Mouse (Mus musculus) telencephalon, adult 2 months (tissue): Measurements from ENCODE around the gene Fat3.
A peak's percentile ranks its signal among the peaks of the same experiment; 100 is the strongest.

Experiments used
- DNase-seq: peaks from one replicate; pipeline ENCODE4 v3.0.0-alpha.2; 2011; ENCODE audit warnings: low read depth, low spot score

The Fat3 gene

DNA sequence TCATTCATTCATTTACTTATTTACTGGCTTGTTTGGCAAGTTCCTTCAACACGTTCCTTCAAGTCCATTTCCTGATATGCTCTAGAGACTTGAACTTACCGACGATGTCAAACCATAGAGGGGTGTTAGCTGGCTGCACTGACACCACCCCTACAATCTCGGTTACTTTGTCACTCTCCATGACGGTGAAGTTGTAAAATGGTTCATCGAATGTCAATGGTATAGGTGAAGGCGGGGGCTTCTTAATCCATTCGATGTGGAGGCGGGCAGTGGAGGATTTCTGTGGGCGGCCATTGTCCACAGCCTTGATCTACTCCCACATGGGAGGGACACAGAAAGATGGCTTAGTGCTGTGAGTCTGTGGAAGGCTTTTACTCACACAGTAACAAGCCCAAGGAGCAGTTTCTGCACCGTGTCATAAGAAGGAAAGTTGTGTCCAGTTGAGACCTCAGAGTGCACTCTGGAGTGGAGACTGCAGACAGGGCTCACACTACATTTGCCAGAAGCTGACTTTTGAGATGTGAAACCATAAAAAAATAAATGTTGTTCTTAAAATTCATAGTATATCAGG lies 471.3 kb downstream of the Fat3 start:
- DNase-seq, result no peak

DNA sequence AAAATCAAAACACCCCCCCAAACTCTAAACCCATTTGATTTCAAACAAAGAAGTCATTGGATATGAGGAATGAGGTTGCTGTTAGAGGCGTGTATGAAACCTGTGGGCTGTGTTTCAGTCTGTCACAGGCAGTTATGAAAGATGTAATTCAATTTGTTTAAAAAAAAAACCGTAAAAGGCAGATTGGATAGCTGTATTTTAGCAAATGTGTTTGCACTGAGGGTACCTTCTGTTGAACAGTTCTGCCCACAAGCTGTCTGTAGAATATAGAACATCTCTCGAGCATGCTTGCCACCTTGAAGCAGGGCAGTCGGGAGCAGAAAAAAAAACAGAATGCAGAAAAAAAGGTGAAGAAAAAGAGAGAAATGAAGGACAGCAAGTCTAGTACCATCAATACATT lies 472.0 kb downstream of the Fat3 start:
- peak; percentile 77 for DNase-seq

DNA sequence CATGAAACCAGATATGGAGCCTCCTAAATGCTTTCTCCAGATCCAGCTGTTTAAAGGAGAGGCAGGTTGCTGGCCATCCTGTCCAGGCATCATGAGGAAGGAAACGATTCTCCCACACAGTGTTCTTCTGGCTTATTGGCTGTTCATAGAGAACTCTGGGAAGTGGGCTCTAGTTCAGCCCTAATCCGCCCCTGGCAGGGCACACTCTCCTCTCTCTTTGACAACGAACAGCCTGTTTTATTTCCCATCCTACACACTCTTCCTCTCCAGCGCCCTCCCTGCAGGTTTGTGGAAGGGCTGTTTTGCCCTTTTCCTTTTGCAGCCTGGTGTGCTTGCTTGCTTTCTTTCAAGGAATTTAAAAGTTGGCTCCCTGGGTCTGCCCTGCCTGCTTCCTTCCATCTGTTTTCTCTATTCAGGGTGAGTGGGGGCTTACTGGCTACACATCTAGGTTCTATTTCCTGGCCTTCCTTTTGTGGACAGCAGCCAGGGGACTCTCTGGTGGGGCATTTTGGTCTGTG lies 472.6 kb downstream of the Fat3 start:
- DNase-seq, result no peak

DNA sequence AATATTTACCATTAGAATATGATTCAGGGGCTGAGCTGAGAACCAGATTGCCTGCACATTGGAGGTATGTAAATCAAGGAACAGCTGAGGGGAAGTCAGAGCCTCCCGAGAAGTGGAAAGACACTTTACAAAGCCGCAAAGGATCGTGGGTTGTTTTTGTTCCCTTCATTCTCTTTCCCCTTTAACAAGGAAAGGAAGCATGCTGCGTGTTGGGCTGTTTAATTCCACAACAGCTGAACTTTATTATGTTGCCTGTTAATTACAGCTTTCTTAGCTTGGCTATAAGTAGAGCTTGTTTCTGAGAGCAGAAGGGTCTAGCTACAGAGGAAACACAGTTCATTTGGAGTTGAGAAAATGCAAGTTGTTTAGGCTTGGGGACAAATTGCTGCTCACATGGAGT lies 475.0 kb downstream of the Fat3 start:
- DNase-seq, result no peak

DNA sequence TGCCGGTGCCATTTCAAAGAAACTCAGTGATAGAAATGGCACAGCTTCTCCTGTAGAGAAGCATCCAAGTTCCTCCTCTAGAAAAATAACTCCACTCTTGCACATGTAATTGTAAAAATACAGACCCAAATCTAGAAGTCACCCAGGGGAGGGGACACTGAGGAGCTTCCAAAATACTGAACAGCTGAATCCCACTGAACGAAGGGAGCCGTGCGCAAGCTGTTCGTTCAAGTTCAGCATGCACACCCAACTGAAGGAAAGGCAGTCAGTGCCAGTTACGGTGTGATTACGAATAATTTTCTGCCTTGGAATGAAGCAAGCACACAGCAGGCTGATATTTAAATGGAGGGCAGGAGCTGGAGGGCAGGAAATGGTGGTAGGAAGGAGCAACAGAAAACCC lies 476.4 kb downstream of the Fat3 start:
- no peak for DNase-seq

DNA sequence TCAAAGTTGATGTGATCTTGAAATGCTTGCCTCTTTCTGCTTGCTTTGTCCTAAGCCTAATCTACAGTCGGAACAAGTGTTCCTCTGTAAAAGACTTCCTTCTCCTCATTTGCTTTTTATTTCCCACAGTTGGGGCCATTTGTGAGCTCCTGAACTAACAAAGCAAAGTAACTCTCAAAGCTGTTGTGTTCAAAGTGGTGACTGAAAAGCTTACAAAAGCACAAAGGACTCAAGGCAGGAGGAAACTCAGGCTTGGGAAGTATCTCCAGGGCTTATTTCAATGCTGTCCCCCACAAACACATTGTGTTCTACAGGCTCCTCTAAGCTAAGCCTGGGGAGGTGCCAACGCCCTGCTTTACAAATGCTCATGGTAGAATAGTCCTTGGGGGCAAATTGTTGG lies 487.0 kb downstream of the Fat3 start:
- no peak for DNase-seq

DNA sequence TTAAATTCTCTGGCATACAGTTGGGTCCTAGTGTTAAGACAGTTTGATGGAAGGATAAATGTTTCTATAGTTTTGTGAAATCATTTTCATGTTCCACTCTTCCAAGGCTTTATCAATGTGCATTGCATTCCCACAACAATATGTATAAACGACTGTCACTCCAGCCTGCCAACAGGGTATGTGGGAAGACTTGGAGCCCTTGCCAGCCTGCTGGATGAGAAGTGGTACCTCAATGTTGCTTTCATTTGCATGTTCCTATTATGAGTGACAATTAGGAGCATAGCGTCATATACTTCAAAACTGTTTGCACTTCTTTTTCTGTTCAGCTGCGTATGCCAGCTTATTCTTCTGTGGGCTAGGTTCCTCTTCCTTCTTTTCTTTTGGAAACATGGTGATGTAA lies 489.7 kb downstream of the Fat3 start:
- peak; percentile 36 for DNase-seq

DNA sequence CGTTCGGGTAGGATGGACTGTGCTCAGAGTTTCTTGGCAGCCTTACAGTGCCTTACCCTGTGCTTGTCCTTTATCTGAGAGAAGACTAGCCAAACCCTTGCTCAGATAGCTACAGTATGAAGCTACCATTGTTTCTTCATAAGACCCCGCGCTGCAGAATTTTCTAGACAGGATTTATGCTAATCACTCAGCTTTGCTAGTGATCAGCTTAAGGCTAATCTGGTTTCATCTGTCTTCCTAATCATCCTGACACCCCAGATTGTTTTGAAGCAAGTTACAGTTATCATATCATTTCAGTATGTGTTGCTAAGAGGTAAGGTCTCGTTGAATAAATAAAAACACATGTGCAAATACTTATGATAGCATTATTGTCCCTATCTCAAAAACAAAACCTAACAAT lies 493.6 kb downstream of the Fat3 start:
- no peak for DNase-seq

DNA sequence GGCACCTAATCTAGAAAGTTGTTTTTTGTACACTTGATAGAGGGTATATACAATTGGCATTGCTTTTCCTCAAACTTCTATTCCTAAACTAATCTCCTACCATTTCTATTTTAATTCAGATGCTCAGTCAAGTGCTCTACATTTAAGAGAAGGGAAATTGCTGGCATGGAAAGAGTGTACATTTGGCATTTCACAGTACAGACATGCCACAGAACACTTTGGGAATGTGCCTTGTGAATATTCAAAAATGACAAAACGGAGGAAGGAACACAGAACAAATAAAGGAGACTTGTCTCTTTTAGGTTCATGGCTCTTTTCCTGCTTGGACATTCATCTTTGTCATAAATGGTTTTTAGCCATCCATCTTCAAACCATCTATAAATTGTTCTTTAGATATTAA lies 498.1 kb downstream of the Fat3 start:
- DNase-seq, result peak; percentile 50

DNA sequence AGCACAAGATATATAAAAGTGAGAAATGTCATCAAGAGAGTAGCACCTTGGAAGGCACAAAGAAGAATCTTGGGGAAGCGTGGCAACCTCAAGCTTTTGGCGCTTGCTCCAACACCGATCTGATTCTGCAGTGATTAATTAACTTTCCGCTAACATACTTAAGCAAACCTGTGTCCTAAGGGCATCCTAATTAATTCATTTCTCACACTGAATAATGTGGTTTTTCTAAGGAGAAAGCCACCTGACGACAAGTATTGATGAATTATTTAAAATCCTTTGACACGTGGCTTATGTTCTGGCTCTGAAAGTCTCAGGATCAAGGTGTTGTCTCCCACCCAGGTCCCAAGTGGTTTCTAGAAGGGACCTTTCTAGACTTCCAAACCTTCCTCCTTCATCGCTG lies 506.3 kb downstream of the Fat3 start:
- no peak for DNase-seq

DNA sequence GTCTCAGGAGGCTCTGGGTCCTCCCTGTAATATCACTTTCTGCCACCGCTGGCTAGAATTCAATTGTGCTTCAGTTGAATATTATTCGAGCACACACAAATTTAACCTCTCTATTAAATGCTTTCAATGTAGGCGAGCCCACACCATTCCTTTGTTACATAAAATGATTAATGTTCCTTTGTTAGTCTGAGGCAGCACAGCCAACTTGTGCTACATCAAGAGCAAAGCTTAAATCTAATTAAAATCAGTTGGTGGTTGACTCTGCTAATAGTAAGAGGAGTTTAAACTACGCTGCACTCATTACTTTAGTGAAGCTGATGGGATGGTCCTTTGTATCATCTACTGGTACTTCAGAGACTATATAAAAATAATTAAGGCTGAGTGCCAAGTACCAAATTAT lies 506.9 kb downstream of the Fat3 start:
- no peak for DNase-seq

DNA sequence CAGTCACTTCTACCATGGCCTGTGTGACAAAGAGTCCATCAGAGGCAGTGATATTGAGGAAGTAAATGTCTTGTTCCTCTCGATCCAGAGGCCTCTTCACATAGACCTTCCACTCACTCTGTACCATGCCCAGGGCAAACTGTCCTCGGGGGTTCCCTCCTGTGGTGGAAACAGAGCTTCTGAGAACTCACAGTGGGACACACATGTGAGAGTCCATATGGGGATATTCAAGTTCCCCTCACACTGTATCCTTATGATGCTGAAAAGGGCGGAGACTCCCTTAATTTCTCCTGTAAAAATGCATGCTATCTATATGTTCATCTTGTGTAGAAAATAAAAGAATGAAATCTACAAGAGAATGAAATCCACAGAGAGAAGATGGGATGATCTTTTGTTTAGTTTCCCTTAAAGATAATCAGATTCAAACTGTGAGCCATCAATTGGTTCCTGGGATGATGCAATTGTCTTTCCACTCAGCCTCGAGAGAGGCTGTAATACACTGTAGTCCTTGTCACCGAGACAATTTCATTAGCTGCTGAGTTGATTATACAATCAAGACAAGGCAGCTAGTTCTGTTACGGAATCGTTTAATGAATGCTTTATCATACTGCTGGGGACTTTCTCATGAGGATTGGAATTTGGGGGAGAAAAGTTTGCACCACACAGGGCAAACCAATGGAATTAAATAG lies 508.8 kb downstream of the Fat3 start:
- no peak for DNase-seq

DNA sequence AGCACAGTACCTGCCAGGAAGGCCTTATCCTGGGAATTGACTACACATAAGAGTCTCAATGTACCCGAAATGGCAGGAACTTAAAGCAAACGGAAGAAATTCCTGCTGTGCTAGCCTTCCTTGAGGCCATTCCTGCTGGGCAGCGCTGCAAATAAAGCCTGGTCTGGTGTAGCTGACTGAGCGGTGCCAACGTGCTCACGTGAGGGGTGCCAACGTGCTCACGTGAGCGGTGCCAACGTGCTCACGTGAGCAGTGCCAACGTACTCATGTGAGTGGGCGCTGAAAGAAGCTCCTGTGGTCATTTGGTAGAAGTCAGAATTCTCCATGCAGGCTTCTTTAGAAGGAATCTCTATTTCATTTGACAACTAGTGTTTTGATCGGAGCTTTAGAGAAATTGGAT lies 522.8 kb downstream of the Fat3 start:
- no peak for DNase-seq

DNA sequence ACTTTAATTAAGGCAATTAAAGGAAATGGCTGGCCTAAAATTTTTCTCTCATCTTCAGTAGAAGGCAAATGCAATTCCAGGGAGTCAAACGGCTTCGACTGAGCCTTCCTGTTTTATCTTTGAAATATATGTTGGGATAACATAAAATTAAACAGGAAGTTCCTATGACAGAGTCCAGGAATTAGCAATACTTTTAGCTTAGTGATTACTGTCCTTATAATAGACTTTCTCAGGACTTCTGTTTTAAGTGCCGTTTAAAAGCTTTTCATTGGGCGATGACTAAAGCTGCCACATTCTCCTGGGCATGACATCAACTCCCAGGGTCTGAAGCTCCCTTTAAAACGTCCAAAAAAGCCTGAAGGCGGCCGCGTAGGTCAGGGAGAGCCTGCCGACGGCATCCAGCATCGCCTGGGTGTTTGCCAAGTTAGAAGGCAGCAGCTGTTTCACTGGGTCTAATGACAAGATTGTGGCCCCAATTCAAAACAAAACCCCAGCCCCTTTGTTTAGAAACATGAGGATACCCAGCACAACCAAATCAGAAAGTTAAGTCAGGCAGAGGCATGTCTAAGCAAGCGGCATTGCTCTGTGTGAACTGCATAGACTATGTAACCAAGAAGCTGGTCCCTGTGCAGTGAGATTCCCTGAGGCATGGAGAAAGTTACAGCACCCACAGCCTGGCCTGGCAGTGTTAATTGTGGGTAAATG lies 524.0 kb downstream of the Fat3 start:
- DNase-seq, result no peak

DNA sequence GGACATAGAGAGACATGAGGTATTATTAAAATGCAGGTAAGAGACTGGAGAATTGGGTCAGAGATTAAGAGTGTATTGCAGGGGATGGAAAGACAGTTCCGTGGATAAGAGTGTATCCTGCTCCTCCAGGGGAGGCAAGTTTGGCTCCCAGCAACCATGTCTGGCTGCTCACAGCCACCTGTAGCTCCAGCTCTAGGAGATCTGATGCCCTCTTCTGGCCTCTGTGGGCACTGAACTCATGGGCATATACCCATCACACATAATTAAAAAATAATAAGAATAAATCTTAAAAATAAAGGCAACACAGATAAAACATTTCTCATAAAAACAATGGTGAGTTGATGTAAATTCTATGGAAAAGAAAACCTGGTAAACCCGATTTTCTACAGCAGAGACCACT lies 525.1 kb downstream of the Fat3 start:
- no peak for DNase-seq

DNA sequence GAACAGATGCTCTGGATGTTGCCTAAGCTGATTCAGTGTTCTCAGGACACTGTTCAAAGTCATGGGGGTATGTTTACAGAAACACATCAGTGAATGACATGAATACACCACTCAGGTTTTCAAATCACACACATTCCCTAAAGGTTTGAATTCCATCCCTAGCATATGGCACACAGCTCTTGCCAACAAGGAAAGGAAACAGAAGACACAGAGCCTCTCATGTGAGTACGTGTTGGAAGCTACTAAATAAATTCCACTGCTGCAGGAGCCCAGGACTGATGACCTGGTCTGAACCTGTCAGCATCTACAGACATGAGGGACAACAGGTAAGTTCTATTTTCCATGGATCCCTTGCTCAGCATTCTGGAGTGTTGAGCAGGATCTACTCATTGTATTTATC lies 528.9 kb downstream of the Fat3 start:
- no peak for DNase-seq

DNA sequence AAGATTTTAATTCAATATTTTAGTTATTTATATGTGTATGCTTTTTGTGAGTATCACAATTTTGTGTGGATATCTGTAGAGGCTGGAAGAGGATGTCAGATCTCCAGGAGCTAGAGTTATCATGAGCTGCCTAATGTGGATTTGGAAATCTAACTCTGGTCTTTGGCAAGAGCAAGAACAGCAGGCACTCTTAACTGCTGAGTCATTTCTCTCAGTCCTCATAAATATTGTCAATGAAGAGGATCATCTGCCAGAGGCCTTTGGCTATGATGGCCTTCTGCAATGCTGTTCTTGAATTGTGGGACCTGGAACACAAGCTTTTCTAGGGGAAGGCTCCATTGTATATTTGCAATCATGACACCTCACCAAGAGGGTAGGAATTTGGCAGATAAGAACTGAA lies 529.7 kb downstream of the Fat3 start:
- no peak for DNase-seq

DNA sequence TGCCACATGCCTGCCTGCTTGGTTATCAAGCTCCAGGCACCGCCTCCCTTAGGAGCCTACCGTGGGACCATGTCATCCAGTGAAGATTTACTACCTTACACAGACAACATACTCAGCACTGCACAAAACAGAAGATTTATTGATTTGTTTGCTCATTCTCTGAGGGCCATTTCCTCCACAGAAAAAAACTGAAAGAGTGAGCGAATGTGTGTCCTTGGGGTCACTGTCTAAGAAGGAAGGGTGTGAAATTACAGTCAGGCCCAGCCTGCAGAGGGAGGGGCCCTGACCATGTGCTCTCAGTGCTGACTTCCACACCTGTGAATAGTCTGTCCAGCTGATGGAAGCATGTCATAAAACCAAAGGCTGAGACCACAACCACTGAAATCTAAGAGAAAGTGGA lies 536.9 kb downstream of the Fat3 start:
- no peak for DNase-seq

DNA sequence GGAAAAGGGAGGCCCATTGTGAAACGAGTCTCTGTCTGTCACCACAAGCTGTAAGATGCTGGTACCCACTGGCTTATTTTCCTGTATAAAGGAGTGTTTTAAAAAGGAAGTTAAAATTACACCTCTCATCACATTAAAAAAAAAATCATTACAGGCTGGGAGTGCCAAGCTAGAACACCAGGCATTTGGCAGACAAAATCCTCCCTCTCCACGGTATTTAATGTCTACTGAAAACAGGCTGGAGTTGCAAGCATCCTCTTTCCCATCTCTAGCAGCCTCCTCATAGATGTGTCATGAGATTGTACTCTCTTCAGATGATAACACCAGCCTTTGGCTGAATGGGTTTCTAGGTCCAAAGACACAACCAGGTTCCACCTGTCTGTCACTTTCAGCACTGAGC lies 538.2 kb downstream of the Fat3 start:
- DNase-seq, result peak; percentile 53

DNA sequence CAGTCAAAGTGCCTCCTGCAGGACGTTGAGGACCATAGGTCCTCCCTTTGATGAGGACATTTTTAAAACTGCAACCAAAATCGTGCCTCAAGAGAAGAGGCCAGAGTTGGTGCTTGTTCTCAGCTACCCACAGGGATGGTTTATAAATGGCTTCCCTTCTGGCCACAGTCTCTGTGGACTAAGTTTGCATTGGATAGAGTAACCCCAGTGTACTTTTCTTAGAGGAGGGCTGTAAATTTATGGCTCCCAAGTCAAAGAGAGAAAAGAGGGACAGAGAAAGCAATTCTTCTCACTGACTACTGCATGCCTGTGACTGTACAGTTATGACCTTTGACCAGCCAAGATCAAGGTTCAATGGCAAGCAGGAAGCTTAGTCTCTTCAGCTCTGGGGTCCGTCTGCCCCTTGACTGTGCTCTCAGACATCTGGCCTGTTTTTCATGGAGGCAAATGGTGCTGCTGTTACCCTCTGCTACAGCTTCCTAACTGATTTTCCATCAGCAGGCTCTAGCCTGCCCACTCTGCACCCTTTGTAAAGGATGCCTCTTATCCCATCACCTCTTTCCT lies 542.8 kb downstream of the Fat3 start:
- no peak for DNase-seq

DNA sequence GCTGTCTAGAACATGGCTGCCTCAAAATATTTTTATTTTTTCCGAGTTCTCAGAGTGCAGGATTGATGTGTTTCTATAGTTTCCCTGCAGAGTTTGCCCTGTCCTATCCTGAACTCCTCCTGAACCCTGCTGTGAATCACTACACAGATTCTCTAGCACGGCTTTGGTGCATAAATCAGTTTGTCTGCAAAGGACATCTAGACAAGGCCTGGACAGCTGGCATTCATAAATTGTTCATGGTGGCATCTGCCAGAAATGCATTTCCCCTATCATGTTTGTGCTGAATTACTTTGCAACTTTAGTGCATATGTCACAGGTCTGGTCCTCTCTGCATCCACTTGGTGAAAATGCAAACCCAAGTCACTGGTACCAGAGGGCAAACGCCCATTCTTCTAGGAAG lies 543.3 kb downstream of the Fat3 start:
- DNase-seq, result no peak

DNA sequence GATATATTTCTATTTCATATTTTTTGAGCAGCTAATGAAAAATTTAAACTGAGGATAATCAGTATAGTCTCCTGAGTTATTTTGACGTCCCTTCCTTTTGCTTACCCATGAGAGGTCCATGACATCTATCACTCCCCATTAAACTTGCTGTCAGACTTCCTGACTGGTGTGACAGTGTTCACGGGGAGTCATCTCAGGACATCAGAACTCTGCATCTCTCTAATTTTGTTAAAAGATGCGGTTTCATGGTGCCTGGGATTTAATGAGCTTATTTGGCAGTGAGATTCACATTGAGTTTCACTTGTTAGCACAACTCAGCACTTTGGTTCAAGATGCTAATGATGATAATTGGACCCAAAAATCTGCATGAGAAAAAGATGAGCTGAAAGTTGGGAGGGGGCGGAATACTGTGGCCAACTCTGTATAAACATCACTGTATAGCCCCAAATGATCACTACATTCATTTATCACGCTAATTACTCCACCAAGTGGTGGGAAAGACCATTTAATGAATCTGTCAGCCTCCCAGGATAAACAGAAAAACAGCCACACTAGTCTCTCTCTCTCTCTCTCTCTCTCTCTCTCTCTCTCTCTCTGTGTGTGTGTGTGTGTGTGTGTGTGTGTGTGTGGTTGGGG lies 545.8 kb downstream of the Fat3 start:
- no peak for DNase-seq
